Mouse (Mus musculus): ENCODE measurements around the gene Rnf216.

Gene Rnf216

DNA sequence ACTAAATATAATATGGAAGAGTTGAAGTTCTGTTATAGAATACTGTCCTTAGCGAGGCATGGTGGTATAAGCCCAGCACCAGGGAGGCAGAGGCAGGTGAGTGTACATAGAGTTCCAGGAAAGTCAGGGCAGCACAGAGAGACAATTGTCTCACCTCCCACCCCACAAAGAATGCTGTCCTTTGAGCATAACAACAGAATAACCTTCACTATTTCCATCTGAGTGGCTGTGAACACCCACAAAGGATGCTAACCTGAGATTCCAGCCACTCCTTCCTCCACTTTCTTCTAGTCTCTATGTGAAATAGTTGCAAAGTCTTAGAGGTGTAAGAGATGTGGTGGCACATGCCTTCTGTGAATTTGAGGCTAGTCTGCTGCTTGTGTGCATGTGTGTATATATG lies 89.8 kb downstream of the Rnf216 start:
- DNase-seq (ENCODE audit: low read depth in 2 of 2, low spot score in 2 of 2) = no peak

DNA sequence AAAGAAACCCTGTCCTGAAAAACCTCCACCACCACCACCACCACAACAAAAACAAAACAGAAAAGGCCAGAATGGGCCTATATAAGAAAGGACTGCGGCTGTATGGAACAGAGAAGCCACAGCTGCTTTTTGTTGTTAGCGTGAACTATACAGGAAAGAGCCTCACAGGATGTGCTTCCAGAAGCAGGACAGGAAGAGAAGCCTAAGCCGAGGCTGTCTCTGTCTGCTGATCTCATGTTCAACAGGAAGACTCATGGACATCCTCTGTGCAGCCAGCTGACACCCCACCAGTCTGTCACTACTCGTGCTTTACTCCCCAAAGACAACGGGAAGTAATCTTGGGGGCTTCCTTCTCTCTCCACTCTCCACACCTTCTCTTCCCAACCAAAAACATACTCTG lies 95.4 kb downstream of the Rnf216 start:
- DNase-seq (ENCODE audit: low read depth in 2 of 2, low spot score in 2 of 2) = no peak

DNA sequence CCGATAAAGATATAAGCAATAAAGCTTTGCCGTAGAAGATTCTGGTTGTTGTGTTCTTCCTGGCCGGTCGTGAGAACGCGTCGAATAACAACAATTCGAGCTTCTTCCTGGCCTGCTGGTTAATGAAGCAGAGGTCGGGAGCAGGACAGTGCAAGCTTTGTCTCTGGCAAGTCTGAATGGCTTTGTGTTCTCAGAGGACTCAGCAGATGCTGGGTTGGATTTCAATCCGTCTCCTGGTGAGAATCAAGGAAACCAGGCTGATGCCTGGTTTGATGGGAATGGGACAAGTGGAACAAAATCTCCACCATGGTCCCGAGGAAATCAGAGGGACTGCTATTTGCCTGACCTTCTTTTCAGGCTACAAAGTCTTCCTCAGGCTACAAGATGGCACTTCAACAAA lies 103.4 kb downstream of the Rnf216 start:
- DNase-seq (ENCODE audit: low read depth in 2 of 2, low spot score in 2 of 2) = no peak

DNA sequence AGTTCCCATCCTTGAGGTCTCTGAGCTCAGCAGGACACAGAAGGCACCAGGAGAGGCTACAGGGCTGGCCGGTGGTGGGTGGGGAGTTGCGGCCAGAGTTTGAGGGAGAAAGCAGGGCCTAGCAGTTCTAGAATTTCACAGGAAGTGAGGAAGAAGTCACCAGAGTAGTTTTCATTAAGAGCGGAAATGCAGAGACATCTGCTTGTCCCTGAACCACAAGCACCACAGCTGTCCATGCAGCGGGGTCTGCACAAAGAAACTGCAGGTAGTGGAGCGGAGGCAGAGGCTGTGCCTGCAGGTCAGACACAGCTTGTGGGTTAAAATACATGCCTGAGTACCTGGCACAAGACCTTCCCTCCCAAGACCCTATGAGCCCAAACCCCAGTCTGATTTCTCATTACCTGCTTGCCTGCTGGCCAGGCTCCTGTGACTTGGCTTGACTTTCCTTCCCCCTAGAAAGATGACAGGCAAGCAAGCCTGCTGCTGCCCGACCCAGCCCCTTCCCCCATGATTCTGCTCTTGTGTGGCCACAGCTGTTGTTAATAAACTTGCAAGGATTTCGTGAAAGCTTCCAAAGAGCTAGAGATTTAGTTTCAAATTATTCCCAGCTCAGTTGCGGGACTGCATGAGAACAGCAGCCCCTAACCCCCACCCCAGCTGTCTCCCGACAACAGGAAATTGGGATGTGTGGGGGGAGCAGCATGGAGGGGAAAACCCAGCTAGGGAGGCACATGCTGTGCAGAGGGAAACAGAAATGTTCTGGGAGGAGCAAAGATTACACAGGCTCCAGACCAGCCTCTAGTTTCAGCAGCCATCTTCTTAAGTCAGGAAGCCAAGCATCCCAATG lies 111.9 kb downstream of the Rnf216 start:
- no peak for DNase-seq (ENCODE audit: low read depth in 2 of 2, low spot score in 2 of 2)

DNA sequence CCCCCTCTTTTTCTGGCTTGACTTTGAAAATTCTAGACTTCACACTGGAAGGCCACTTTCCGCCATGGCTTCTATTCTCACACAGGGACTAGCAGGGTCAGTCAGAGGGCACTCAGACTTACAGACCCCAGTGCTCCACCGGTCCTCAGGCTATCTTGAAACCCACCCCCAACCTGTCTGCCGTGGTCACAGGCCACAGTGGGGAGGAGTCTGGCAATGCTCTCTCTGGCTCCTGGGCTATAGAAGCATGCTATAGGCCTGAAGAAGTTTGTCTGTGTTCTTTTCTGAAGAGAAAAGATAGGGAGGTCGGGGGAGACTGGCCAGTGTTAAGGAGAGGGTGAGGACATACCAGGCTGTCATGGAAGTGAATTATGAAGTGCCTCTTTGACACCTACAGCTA lies 112.7 kb downstream of the Rnf216 start:
- no peak for DNase-seq (ENCODE audit: low read depth in 2 of 2, low spot score in 2 of 2)

DNA sequence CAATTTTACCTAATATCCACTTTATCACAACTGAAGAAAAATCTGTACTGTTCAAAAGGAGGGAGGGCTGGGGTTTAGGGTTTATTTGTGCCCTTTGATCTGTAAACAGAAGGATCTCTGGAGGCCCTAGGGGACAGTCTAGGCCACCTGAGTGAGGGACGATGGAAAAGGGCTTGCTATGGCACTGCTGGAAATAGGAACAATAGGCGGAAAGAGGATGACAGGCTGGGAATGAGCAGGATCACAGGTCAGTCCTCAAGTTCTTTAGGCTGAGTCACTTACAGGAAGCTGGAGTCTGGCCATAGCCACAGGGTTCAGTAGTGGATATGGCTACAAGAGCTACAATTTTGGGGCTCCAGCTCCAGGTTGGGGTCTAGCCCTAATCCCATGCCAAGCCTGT lies 114.6 kb downstream of the Rnf216 start:
- DNase-seq (ENCODE audit: low read depth in 2 of 2, low spot score in 2 of 2) = no peak

DNA sequence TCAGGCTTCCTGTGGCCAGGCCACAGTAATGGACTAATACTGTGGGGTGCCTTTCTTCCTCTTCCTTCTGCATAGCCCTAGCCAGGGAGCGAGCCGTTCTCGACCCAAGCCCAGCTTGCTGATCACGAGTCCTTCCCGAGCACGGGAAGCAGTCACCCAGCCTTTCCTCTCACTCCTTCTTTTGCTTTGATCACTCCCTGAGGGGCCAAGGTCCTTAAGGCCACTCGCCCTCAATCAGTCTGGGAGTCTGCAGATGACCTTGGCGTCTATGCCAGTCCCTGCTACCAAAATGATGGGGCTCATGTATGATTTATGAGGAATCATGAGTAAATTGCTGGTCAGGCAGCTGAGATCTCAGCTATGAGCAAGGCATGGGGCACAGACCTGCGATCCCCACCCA lies 115.3 kb downstream of the Rnf216 start:
- no peak for DNase-seq (ENCODE audit: low read depth in 2 of 2, low spot score in 2 of 2)

DNA sequence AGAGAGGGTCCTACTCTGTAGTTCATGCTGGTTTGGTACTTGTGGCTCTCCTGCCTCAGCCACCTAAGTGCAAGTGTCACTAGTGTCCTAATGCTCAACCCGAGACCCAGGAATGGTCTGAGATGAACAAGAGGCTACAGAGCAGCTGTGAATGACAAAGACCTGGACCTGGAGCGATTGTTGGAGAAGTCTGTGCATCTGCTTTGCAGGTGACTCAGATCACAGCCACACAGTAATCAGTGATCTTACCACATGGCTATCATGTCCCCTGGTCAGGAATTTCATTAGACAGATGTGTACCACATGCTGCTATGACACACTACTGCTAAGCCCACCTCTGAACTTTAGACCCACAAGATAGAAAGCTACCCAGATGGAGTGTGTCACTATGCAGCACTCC lies 118.0 kb downstream of the Rnf216 start:
- no peak for DNase-seq (ENCODE audit: low read depth in 2 of 2, low spot score in 2 of 2)

DNA sequence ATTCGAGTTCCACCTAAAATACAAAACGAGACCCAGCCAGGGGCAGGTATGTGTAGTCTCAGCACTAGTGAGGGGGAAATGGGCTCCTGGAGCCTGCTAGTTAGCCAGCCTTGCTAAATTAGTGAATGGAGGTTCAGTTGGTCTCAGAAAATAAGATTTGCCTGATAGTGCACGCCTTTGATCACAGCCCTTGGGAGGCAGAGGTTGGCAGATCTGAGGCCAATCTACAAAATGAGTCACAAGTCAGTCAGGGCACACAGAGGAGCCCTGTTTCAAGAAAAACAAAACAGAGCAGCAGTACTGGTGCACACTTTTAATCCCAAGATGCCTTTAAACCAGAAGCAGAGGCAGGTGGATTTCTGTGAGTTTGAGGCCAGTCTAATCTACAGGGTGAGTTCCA lies 123.6 kb downstream of the Rnf216 start:
- DNase-seq (ENCODE audit: low read depth in 2 of 2, low spot score in 2 of 2) = no peak

DNA sequence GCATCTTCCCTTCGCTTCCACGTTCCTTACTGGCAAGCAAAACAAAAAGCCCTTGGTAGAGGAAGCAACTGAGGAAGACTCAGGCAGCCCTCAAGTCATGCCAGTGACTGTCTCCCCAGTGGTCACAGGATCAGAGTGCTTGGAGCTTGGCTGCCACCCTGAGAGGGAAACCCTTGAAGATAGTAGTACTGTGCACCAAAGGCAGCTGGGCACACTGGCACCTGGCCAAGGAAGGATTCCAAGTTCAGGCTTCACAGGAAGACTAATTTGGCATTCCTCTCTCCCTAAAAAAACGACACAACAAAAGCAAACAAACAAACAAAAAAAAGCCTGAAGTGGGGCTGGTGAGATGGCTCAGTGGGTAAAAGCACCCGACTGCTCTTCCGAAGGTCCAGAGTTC lies 124.3 kb downstream of the Rnf216 start:
- DNase-seq (ENCODE audit: low read depth in 2 of 2, low spot score in 2 of 2) = no peak

DNA sequence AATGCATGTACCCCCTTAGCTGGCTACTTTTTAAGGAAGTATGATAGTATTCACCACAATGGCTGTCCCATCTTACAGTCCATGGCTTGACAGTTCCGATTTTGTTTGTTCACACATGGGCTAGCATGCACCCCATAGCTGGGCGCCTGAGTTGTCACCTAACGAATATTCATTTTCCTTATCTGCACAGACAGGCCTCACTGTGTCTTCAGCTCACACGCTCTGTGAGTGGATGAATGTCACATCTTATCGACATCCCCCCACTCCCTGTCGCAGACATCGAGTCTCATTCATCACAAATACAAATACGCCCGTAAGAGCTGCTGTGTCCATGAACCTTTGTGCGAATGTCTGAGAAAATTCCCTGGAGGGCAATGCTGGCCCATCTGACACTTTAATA lies 128.5 kb downstream of the Rnf216 start:
- DNase-seq (ENCODE audit: low read depth in 2 of 2, low spot score in 2 of 2) = no peak

DNA sequence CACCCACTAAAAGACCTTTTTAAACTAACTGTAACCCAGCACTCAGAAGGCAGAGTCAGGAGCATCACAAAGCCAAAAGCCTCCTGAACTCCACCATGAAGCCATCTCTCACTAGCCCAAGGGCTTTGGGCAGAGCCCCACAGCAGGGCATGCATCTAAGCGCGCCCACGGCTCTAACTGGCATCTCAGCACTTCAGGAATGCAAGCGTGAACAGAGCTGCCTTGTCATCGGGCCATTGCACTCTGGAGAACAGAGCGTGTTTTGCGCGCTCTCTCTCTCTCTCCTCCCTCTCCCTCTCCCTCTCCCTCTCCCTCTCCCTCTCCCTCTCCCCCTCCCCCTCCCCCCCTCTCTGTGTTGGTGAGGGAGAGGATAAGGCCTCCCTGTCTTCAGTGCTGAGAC lies 129.6 kb downstream of the Rnf216 start:
- DNase-seq (ENCODE audit: low read depth in 2 of 2, low spot score in 2 of 2) = no peak

DNA sequence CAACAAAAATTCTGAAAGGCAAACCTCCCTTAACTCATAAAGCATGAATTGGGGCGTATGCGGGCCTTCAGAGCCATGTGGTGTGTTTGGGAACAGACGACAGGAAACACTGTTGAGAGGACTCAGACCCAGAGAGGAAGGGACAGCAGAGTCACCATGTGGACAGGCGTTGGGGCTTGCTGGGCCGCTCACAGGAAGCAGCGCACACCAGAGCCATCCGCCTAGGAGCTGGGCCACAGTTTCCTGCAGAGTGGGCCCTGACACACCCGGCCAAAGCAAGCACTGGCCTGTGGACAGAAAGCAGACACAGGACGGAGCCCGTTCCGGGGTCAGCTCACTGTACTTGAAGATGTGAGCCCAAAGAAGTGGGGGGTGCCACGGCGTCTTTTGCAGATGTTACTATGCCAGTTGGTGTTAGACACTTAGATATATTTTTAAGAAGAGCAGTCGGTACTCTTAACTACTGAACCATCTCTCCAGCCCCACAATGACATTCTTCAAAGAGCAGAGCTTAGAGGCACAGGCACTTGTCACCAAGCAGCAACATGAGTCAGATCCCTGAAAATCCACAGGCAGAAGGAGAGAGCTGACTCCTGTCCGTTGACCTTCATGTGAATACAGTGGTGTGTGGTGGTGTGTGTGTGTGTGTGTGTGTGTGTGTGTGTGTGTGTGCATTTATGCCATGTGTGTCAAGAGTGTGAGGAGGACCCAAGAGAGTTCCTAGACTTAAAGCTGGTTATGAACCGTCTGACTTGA lies 130.6 kb downstream of the Rnf216 start:
- no peak for DNase-seq (ENCODE audit: low read depth in 2 of 2, low spot score in 2 of 2)

DNA sequence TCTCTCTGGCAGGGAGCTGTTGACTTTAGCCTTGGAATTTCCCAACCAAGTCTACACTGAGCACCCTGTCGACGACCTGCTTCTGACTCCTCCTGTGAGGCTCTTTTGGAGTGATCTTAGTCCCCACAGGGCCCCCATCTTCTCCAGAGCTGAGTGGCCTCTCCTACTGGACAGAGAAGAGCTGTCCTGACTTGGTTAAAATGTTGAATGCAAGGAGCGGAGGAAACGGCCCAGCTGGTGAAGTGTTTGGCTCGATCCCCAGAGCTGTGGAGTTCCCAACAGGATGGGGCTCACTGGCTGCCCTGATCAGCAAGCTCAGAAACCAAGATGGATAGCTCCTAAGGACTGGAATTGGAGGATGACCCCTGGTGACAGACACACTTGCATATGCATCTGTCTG lies 136.3 kb downstream of the Rnf216 start:
- DNase-seq (ENCODE audit: low read depth in 2 of 2, low spot score in 2 of 2) = no peak

DNA sequence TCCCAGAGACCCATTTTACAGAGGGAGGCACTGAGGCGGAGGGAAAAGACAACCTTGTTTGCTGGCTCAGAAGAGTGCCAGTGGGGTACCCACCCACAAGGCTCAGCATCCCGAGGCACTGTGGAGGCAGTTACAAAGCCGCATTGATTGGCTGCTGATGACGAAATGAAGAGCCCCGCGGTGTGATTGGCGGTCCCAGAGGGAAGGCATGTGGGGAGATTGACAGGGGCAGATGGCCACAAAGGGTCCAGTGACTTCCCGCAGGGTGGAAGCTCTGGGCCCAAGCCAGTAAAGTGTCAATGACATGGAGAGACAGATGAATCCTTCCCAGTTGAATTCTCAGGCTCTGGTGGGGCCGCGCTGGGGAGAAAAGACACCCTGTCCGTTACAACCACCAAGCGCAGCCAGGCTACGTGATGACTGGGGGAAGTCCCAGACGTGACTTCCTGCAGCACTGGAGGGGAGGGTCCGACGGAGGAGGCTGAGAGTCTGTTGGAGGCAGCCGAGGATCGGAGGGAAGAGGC lies 138.1 kb downstream of the Rnf216 start:
- no peak for DNase-seq (ENCODE audit: low read depth in 2 of 2, low spot score in 2 of 2)

DNA sequence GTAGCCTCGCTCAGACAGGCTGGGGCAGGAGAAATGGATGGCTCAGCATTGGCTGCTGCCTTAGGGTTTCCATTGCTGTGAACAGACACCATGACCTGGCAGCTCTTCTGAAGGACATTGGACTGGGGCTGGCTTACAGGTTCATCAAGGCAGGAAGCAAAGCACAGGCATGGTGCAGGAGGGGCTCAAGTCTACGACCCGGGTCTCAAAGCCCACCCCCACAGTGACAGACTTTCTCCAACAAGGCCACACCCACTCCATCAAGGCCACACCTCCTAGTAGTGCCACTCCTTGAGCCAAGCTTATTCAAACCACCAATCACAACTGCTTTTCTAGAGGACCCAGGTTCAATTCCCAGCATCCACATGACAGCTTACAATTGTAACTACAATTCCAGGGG lies 138.8 kb downstream of the Rnf216 start:
- DNase-seq (ENCODE audit: low read depth in 2 of 2, low spot score in 2 of 2) = no peak

DNA sequence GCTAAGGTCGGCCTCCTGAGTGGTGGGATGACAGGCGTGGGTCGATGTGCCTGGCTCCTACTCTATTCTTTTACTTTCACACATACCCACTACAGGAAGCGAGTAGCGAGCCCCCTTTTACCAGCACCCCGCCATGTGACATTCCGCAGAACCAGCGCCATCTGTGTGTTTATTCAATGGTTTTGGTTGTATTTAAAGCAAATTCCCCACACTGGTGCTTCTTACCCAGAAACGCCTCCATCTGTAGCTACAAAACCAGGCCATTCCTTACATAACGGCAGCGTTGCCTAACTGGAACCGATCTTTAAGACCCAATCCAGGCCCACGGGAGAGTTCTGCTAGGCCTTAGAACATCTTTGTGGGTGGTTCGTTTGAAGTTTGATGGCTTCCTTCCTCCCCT lies 144.4 kb downstream of the Rnf216 start:
- no peak for DNase-seq (ENCODE audit: low read depth in 2 of 2, low spot score in 2 of 2)

DNA sequence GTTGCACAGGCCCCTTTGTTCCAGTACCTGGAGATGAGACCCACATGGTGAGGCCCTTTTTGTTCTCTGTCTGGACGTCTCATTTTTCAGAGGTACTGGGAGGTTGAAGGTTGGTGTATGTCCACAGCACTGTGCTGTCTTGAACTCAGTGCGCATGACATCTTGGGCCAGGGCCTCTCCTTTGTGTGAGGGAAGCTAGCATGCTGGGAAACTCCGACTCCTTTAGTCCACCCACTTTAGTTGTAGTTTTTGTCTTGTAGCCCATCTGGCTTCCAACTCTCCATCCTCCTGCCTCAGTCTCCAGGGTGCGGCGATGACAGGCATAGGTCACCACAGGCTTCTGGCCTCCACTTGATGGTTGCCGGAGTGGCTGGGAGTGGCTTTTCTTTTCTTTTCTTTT lies 148.1 kb downstream of the Rnf216 start:
- no peak for DNase-seq (ENCODE audit: low read depth in 2 of 2, low spot score in 2 of 2)

DNA sequence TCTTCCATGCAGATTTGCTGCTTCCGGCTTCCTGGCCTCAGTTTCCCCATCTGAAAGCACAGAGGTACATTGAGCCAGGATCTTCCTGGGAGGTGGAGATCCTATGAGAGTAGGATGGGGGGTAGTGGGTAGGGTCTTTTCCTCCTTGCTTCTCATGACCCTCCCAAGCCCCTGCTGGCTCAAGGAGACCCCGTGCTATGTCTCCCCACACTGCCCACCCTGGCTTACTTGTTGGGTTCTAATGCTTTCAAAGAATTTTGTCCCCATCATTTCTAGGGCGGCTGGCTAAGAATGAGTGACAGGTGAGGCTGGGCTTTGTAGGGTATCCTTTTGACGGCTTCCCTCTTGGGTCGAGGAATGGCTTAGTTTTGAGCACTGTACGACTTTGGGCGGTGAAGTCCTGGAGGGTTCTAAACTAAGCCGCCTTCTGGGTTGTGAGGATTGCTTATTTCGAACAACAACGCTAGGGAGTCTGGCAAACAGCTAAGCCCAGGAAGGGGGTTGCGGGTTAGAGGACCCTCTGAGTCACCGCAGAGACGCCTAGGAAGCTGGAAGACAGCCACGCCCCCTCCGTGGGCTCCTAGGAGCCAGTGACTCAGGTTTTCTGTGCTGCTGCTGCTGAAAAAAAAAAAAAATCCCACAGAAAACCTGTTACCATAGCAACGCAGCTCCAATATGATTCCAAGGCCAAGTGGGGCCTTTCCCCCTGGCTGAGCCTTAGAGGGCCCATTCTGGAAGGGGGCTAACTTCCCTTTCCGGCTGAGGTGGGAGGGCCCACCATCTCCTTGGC lies 148.9 kb downstream of the Rnf216 start:
- no peak for DNase-seq (ENCODE audit: low read depth in 2 of 2, low spot score in 2 of 2)

DNA sequence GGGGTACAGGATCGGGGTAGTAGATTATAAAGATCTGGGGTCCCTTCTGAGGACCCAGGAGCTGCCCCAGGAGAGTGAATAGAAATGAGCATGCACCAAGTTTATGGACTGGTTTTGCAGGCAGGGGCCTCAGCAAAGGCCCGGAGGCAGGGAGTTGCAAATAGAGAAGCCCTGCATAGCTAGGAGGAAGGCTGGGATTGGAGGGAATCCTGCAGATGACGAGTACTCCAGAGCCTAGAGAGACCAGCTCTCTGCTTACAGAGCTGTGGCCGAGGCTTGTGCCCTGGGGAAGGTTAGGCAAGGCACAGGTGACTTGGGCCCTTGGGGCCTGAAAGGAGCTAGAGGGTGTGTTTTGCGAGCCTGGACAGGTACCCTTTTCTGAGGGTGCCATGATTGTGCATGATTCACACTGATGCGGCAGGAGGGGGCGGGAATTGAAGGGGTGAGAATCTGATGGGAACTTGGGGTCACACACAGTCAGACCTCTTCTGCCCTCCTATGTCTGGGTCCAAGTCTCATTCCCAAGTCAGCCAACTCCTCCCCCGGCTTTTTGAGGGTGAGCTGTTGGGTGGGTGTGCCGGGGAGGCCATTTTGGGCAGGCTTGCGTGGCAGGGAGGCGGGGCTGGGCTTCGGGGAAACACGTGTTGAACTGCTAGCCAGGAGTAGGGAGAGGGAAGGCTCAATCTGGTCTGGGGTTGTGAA lies 149.6 kb downstream of the Rnf216 start:
- no peak for DNase-seq (ENCODE audit: low read depth in 2 of 2, low spot score in 2 of 2)

DNA sequence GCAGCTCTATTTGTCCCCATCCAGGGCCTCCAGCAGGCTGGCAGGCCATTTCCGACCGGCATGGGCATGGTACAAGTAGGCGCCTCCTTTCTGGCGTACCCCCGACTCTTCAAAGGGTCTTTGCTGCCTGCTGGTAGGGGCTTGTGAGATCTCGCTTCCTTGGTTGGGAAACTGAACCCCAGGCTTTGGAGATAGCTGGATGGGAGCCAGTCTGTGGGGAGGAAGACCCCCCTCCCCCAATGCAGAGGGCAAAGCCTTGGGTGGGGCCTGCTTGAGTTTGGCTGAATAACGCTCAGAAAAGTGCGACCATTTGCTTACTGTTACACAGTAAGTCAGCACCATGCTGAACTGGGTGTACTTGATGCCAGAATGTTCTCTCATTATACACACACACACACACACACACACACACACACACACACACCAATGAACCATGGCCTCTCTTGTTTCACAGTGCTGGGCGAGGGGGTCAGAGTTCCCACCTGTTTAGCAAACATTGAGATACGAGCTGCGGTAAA lies 150.3 kb downstream of the Rnf216 start:
- no peak for DNase-seq (ENCODE audit: low read depth in 2 of 2, low spot score in 2 of 2)
